Mouse (Mus musculus) urinary bladder, postnatal 10 days (tissue): ENCODE results near the gene Hesx1.

Source experiments
- DNase-seq: peaks from one replicate; pipeline ENCODE4 v3.0.0; 2022; ENCODE audit warnings: low spot score

The Hesx1 gene

DNA sequence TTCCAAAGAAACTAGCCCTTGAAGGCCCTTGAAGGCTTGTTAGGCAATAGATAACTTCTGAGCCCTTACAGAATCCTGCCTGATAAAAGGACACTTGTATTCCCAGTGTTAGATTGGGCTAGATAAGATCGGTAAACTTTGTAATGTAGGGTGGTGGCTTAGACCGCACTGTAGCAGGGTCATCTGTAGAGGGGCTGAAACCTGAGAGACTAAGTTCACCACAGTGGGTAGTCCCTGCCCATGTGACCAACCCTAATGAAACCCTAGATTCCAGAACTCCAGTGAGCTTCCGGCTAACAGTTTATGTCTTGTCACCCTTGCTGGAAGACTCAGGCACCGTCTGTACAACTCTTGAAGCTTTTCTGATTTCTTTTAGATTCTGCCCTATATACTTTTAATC, 19.4 kb downstream of the Hesx1 start:
- no peak for DNase-seq

DNA sequence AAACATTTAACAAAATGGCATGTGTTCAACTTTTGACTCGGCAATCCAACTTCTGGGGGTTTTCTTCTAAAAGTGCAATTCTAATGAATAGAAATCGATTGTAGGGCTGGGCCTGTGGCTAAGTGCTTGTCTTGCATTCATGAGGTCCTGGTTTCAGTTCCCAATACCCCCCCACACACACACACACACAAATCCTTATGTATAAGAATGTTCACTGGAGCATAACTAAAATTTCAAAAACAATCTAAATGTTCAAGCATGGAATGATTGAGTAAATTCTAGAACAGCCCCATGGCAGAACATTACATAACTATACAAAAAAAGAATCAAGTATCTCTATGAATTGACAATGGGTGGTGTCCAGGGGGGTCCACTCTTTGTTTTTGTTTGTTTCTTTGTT, 23.7 kb downstream of the Hesx1 start:
- DNase-seq = no peak

DNA sequence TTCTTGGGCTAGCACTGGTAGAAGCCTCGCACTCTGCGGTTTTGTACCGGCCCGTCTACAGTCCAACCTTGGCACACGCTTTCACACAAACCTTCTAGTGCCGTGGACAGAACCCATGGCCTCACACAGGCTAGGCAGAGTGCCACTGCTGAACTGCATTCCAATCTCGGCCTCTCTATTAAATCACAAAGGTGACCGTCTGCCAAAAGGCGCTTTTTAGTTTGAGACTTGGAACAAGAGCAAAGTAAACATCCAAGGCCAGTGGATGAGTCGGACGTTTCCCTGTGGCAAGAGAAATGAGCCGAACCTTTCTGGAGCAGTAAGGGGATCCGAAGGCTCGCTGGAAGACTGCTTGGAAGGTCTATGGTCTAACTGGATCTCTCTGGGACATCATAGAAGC, 25.6 kb downstream of the Hesx1 start:
- DNase-seq = no peak

DNA sequence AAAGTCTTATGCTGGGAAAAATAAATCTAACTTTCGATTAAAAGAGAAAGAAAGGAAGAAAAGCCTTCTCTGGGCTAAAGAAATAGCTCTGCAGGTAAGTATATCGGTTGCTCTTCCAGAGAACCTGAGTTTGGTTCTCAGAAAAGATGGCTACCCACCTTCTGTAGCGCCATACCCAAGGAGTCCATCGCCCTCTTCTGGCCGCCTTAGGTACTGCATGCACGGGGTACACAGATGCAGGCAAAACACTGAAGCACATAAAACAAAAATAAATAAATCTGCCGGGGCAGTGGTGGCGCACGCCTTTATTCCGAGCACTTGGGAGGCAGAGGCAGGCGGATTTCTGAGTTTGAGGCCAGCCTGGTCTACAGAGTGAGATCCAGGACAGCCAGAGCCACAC, 28.7 kb downstream of the Hesx1 start:
- DNase-seq = no peak

DNA sequence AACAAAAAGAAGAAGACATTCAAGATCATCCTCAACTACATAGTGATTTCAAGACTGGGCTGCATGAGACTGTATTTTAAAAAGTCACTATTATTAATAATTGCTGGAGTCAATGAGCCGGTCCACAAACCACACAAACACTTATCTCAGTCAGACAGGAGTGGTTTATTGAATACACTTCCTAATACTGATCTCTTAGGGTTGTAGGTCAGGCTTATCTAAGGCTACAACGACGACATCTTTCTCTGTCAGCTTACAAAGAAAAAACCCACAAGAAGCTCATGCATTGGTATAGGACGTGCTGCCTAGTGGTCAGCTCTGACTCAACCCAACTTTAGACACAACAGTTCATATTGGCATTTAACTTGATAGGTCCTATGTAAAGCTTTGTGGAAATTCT, 30.4 kb downstream of the Hesx1 start:
- DNase-seq = no peak

DNA sequence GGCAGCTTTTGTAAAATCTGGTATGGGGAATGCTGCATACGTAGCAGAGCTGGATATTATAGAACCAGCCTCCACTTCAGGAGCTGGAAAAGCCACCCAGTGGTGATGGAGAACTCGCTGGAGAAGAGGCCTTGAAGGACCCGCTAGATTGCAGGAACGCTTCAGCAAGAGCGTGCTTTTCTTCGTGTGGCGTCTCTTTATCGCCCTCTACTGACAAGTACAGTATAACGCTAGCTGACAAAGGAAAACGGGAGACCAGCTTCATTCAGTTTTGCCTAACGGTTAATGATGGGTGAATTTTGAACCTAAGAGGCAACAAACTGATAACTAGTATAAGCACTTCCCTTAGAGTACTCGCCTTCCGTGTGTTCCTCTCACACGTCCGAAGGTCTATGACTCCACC, 35.6 kb downstream of the Hesx1 start:
- DNase-seq = no peak

DNA sequence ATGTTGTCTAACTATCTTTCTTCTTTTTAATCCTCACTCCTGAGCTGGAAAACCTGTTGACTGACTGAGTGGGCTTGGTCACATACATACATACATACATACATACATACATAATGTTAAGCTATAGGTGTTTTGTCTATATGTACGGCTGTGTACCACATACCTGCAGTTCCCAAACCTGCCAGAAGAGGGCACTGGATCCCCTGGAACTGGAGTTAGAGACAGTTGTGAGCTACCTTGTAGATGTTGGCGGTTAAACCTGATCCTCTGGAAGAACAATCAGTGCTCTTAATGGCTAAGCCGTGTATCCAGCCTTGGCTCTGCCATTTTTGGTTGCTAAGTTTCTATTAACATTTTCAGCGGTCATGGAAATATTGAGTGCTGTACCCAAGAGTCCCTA, 36.9 kb downstream of the Hesx1 start:
- peak; percentile 62 for DNase-seq

DNA sequence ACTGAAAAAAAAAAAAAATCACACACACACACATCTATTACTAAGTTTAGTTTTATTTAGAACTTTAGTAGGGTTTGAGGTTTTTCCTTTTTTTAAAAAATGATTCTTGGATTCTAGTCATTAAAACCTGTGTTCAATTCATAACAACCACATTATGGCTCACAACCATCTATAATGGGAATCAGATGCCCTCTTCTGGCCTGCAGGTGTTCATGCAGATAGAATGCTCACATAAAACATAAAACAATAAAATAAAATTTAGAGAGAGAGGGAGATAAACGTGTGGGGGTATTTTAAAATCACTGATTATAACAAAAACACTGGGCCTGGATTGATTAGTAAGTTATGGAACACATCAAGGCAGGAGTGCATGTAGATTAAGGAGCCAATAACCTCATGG, 43.3 kb downstream of the Hesx1 start:
- DNase-seq = no peak

DNA sequence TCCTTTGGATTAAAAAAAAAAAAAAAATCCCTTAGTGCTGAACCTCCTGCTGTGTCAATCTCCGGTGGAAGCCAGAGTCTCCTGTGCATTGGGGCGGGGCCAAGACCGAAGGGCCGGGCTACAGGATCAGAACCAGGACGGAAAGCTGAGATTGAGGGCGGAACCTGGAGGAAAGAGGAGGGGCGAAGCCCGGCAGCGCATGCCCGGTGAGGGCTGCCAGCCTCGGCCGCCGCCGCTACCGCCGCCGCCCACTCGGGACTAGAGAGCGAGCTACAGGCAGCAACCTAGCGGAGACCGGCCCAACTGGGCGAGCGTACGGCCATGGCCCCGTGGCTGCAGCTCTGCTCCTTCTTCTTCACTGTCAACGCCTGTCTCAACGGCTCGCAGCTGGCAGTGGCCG, 44.6 kb downstream of the Hesx1 start, which contains the start of gene Il17rd:
TSS of gene Il17rd (plus strand) at position 159 of the 400 bp plus-strand sequence.
- DNase-seq = peak; percentile 64

DNA sequence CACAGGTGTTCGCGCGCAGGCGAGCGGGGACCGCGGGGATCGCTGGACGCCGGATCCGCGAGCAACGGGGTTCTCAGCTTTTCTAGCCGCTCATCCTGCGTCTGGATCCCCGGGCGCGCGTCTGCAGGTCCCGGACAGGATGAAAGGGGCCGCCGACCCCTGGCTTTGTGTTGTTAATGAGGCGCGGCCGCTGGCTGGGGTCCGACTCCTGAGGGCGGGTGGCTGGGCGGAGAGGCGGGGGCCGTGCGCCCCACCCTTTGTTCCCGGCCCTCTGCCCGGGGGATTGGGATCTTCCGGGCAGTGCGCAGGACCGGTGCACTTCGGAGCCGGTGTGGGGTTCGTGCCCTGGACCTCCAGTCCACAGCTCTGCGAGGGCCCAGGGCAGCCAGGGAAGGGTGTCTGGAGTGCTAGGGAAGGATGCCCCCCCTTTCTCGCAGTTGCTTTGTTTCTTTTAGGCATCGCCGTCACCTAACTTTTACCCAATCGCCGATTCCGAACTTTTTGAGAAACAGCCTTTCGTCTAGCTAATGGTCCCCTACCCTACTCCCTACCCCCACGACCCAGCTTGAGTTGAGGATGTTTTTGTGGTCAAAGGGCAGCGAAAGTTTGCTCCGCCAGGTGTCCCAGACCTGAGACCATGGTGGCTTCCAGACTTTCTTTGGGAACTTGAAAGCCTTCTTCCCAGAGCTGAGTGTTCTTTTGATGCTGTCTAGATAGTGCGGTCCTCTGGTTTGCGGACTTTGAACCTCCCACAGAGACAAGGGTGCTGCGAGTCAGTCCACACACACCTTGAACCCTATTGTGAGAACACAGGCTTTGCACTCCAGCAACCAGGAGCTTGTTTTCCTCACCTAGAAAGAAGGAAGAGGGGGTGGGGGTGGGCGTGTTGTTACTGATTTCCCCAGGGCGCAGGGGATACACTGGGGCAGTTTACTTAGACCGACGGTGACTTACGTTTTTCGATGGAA, 45.3 kb downstream of the Hesx1 start:
- no peak for DNase-seq

DNA sequence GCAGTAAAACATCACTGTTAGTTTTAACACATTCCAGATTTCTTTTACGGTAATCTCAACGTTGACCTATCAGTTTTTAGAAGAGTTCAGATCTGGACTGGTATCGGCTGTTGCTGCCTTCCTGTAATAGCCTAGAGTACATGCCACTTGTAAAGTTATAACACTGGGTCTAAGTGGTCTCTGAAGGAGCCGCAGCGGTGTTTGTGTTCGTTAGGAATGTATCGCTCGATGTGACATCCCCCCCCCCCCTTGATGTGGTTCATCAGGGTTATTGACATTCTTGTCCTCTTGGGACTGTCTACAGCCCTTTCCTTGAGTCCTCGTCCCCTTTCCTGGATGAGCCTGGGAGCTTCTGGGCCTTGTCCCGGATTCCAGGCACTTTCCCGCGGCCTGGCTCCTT, 46.2 kb downstream of the Hesx1 start:
- no peak for DNase-seq

DNA sequence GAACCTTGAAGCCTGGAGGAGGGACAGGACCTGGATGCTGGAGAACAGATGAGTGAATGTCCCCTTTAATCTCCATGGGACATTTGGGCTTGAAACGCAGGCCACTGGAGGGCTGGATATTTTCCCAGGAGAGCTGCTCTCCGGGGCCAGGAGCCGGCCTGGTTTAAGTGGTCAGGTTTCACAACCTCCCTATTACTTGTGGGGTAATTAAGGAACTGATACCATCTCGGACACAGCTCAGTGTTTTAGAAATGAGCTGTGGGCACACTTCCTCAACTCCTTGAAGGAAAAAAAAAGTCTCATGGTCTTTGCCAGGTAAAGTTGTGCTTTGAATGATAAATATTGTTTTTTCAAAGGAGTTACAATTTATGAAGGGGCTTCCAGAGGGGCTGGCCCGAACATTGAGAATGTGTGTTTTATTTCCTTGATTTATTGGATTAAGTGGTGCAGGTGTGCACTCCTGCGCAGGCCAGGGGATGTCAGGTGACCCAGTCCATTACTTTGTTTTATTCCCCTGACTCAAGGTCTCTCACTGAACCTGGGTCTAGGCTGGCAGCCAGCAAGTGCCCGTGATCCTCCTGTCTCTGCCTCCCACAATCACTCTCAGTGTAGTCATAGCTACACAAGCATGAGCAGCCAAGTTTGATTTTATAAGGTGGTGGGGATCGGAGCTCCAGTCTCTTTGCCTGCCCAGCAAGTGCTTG, 48.2 kb downstream of the Hesx1 start:
- DNase-seq = no peak

DNA sequence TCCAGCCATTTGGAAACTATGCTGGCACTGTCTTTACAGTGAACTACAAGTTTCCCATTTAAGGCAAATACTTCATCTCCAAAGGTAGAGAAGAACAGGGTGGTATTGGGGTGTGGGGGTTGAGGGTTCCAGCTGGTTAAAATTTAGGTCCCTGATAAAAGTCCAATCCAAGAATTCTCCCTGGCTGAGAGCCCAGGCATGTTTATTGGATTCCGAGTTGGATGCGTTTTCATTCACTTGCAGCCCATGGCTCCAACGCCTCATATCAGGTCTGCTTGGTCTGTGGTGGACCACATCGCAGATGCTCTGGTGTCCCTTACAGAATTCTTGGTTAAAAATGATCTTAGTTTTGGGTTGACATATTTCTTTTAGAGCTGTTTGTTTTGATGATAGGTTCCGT, 49.2 kb downstream of the Hesx1 start:
- DNase-seq = no peak

DNA sequence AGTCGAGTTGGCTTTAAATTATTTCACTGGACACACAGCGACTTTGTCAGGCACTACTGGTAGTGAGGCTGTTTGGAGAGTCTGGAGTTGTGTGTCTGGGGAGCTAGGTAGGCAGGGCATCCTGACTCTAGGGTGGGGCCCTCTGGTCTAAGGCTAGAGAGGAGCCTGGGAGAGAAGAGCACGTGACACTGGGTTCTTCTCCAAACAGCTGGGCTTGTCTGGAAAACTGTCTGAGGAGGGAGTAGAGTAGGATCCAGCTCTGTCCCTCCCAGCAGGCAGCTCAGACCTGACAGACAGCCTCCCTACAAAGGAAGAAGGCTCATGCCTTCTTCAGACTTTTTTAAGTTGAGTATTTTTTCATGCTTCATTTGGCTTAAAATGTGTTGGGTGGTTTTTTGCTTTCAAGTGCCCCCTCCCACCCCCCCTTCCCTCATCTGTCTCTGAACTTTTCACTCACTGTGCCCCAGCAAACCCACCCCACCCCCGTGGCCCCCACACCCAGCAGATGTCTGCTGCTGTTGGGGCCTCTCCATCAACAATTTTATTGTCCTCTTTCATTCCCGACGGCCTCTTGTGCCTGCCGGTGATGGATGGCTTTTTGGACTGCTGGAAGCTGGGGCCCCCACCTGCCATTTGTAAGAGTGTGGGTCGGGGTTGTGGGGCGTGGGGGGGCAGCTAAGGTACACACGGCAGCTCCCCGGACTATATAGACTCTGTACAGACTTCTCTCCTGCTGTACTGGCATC, 50.2 kb downstream of the Hesx1 start:
- DNase-seq = no peak

DNA sequence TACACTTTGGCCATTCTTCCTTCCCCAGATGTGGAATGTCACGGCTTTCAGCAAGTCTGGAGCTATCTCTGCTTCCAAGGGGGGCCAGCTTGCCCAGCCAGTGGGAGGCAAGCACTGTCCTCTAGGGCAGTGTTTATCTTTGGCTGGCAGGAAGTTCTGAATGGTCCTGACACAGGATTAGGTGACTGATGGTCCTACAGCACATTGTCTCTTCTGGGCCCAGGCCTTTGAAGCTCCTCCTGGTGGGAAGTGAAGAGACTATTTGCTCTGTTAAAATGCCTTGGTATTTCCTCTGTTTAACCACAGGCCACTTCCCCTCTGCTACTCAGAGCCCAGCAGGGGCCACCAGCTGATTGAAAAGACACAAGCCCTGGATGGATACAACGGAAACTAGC, 50.7 kb downstream of the Hesx1 start:
- DNase-seq = no peak

DNA sequence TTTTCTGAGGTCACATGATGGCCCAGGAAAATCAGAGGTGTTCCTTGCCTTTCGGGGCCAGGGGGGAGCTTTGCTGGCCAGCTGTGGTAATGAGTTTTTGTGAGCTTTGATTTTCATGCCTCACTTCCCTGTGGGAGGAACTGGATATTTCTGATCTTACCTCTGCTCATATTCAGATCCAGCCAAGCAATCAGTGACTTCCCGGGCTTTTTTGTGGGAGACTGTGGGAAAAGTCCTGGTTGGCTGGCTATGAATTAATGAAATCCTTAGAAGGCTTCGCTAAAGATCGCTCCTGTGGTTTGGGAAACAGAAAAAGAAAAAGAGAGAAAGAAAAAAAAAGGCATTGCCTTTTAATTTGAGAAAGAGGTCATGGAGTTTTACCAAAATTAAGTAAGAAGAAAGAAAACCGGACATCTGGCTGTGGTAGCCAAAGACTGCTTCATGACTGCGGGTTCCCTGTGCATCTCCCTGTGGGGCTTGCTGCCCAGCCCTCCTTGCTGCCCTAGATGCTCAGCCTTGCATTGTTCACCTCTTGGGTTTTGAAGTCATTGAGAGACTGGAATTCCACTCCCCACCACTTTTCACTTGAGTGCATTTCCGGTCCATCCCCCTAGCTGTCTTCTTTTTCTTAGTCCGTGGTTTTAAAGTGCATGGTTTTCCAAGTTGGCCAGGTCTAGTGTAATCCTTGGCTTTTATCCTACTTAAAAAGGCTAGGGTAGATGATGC, 54.2 kb downstream of the Hesx1 start:
- DNase-seq = no peak

DNA sequence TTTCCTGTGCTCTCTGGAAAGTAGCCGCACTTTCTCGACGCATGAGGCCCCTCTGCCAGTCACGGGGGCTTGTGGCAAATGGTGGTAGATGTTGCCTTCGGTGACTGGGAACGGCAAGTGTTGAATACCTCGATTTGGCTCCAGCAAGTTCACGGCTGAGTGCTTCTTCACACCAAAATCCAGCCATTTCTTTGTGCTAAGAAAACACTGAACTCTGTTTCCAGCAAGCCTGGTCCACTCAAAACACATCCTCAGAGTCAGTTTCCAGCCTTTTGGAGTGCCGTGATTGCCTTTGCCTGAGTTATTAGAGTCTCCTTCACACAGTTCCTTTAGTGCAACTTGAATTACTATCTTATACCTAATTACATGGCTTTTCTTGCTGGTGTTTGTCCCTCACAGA, 55.8 kb downstream of the Hesx1 start:
- no peak for DNase-seq

DNA sequence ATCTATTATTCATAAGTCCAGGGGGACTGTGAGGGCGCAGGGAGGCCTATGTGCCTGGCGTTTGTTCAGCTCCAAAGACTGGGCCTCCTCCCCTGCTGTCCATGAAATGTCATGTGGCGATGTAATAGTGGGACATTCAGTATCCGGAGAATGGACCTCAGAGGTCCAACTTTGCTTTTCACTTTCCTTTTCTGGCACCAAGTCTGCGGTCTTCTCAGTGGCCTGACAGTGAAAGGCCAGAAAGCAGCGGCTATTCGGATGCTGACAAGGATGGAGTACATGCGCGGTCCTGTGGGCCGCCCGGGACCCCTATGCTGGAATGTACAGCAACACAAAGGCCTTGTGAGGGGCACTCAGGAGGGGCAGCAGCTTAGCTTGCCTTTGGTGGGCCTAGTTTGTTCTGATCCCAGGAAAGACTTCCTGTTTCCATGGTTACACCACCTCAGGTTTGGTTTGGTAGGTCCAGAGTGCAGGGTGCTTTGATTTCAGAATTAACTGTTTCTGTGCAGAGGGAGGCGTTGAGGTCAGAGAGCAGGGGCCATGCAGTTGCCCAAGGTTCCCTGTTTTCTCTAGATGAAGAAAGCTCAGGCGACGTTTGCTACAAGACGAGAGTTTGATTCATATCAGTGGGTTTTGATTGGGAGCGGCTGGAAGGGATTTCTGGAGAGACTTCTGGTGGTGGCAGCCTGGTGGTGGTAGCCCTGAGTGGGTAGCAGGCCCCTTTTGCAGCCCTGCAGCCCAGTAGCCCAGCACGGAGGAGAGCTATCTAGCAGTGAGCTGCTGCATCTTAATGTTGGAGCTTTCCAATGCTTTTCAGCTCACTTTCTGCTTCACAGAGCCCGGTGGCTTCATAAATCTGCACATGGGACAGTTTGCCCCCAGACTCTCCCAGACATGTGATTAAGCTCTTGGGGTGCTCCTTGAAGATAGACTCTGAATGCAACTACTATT, 56.6 kb downstream of the Hesx1 start:
- no peak for DNase-seq

DNA sequence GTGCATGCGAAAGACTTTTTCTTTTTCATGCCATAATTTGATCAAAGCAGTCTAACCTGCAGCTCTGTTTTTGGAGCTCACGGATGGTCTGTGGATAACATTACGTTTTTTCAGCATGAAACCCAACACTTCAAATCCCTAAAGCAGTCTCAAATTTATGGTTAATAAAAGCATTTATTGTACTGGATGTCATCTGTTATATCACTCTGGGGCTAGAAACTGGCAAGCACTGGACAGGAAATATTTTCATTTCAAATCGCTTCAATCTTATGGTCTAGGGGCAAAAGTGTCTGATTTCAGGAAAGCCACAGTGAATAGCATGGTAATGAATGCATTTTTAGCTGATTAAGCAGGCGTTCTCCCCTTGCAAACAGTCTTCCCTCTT, 57.3 kb downstream of the Hesx1 start:
- no peak for DNase-seq
